Mouse (Mus musculus): ENCODE measurements around the gene Arpp21. TPM values are rescaled to one million over a fixed set of nuclear protein-coding genes. Genes with fewer than 3 reads are reported as not detected.
A peak's percentile ranks its signal among the peaks of the same experiment; 100 is the strongest.

The Arpp21 gene
- polyA plus RNA-seq, 1 experiment from 2014 or later, result 54.5 TPM

GRCm38 (mm10) chr9:112228470-112228869 is 7.3 kb downstream of the Arpp21 start:
- 79% methylated on average over 3 of the region's 3 CpGs for WGBS
- no peak overlapping the region for H3K27ac ChIP-seq (replicated peaks)

GRCm38 (mm10) chr9:112227174-112227573 is 8.6 kb downstream of the Arpp21 start:
- ATAC-seq (ENCODE audit: low FRiP score, low read depth), result no peak
- H3K27me3 ChIP-seq, result no peaks in the 10 kb centered on the region
- 75% methylated on average over 13 of the region's 13 CpGs for WGBS
- peak overlapping the region; percentile 25 for H3K4me2 ChIP-seq
- no peaks in the 10 kb centered on the region for H3K4me1 ChIP-seq (replicated peaks)
- H3K9ac ChIP-seq, result no peak overlapping the region
- H3K9me3 ChIP-seq, result no peaks in the 10 kb centered on the region
- H3K27ac ChIP-seq (replicated peaks), result no peak overlapping the region
- no peak overlapping the region for H3K4me3 ChIP-seq
- no peaks in the 10 kb centered on the region for H3K36me3 ChIP-seq

More at GRCm38 (mm10) chr9:112228470-112228869, 7.3 kb downstream of the Arpp21 start:
- no peak for ATAC-seq (ENCODE audit: low FRiP score, low read depth)
- Histone ChIP-seq H3K4me3 (0 out of 2 replicates have a peak overlapping the region, but pooled peaks have one; percentile 13), H3K4me2 (peak overlapping the region; percentile 25), H3K9ac (no peak overlapping the region), H3K36me3 (no peaks in the 10 kb centered on the region), H3K9me3 (no peaks in the 10 kb centered on the region), H3K4me1 (replicated peaks) (no peaks in the 10 kb centered on the region), H3K27me3 (no peaks in the 10 kb centered on the region)

- whole genome bisulfite sequencing, result 45% methylated on average over 1 of the region's 1 CpGs
- Histone ChIP-seq H3K4me1 (replicated peaks) (no peaks in the 10 kb centered on the region), H3K9me3 (no peaks in the 10 kb centered on the region), H3K4me3 (no peak overlapping the region), H3K36me3 (no peaks in the 10 kb centered on the region), H3K27ac (replicated peaks) (no peak overlapping the region), H3K27me3 (no peaks in the 10 kb centered on the region), H3K4me2 (peak overlapping the region; percentile 11; the same call in 1 of the 2 replicates), H3K9ac (no peak overlapping the region)
- no peak for ATAC-seq (ENCODE audit: low FRiP score, low read depth)
Observed at GRCm38 (mm10) chr9:112226511-112226910, 9.2 kb downstream of the Arpp21 start.

GRCm38 (mm10) chr9:112225046-112225445 is 10.7 kb downstream of the Arpp21 start:
- no peaks in the 10 kb centered on the region for H3K27me3 ChIP-seq
- no peak overlapping the region for H3K4me2 ChIP-seq
- H3K27ac ChIP-seq (replicated peaks), result no peak overlapping the region
- no peak for ATAC-seq (ENCODE audit: low FRiP score, low read depth)
- no peak overlapping the region for H3K4me3 ChIP-seq
- H3K9me3 ChIP-seq, result no peaks in the 10 kb centered on the region
- H3K9ac ChIP-seq, result no peak overlapping the region
- no peaks in the 10 kb centered on the region for H3K4me1 ChIP-seq (replicated peaks)
- 65% methylated on average over 2 of the region's 2 CpGs for WGBS
- no peaks in the 10 kb centered on the region for H3K36me3 ChIP-seq

GRCm38 (mm10) chr9:112219372-112219771 is 16.4 kb downstream of the Arpp21 start:
- no peaks in the 10 kb centered on the region for H3K9me3 ChIP-seq
- H3K36me3 ChIP-seq, result no peaks in the 10 kb centered on the region
- no peak overlapping the region for H3K9ac ChIP-seq
- no peak overlapping the region for H3K4me3 ChIP-seq
- peaks cover 6% of the 10 kb centered on the region; the same call in 1 of the 2 replicates for H3K4me1 ChIP-seq (replicated peaks)
- H3K27ac ChIP-seq (replicated peaks), result no peak overlapping the region
- H3K4me2 ChIP-seq, result no peak overlapping the region
- WGBS, result 73% methylated on average over 8 of the region's 8 CpGs
- no peaks in the 10 kb centered on the region for H3K27me3 ChIP-seq
- no peak for ATAC-seq (ENCODE audit: low FRiP score, low read depth)

GRCm38 (mm10) chr9:112218237-112218636 is 17.5 kb downstream of the Arpp21 start:
- Histone ChIP-seq H3K4me1 (replicated peaks) (peaks cover 6% of the 10 kb centered on the region; the same call in 1 of the 2 replicates), H3K36me3 (no peaks in the 10 kb centered on the region), H3K4me3 (no peak overlapping the region), H3K27me3 (no peaks in the 10 kb centered on the region), H3K4me2 (no peak overlapping the region), H3K27ac (replicated peaks) (no peak overlapping the region), H3K9ac (no peak overlapping the region), H3K9me3 (no peaks in the 10 kb centered on the region)
- 67% methylated on average over 3 of the region's 3 CpGs for WGBS
- no peak for ATAC-seq (ENCODE audit: low FRiP score, low read depth)

GRCm38 (mm10) chr9:112217161-112217560 is 18.6 kb downstream of the Arpp21 start:
- no peaks in the 10 kb centered on the region for H3K36me3 ChIP-seq
- WGBS, result 80% methylated on average over 4 of the region's 4 CpGs
- no peak for ATAC-seq (ENCODE audit: low FRiP score, low read depth)

GRCm38 (mm10) chr9:112215030-112215806 is 20.5 kb downstream of the Arpp21 start:
- no peak overlapping the region for H3K4me2 ChIP-seq
- 69% methylated on average over 10 of the region's 10 CpGs for WGBS
- no peaks in the 10 kb centered on the region for H3K36me3 ChIP-seq
- no peak for ATAC-seq (ENCODE audit: low FRiP score, low read depth)
- no peak overlapping the region for H3K4me3 ChIP-seq
- H3K9me3 ChIP-seq, result no peaks in the 10 kb centered on the region
- H3K27me3 ChIP-seq, result no peaks in the 10 kb centered on the region
- H3K4me1 ChIP-seq (replicated peaks), result peaks cover 6% of the 10 kb centered on the region; the same call in 1 of the 2 replicates
- H3K27ac ChIP-seq (replicated peaks), result no peak overlapping the region
- H3K9ac ChIP-seq, result no peak overlapping the region

More at GRCm38 (mm10) chr9:112217161-112217560, 18.6 kb downstream of the Arpp21 start:
- Histone ChIP-seq H3K4me1 (replicated peaks) (peaks cover 6% of the 10 kb centered on the region; the same call in 1 of the 2 replicates), H3K4me3 (no peak overlapping the region), H3K27ac (replicated peaks) (no peak overlapping the region), H3K27me3 (no peaks in the 10 kb centered on the region), H3K4me2 (no peak overlapping the region), H3K9me3 (no peaks in the 10 kb centered on the region), H3K9ac (no peak overlapping the region)

GRCm38 (mm10) chr9:112213411-112214255 is 22.1 kb downstream of the Arpp21 start:
- no peak overlapping the region for H3K4me3 ChIP-seq
- H3K4me2 ChIP-seq, result no peak overlapping the region
- no peak overlapping the region for H3K9ac ChIP-seq
- H3K27me3 ChIP-seq, result no peaks in the 10 kb centered on the region
- H3K4me1 ChIP-seq (replicated peaks), result peaks cover 6% of the 10 kb centered on the region; the same call in 1 of the 2 replicates
- no peaks in the 10 kb centered on the region for H3K36me3 ChIP-seq
- no peak for ATAC-seq (ENCODE audit: low FRiP score, low read depth)
- WGBS, result 70% methylated on average over 10 of the region's 10 CpGs
- H3K27ac ChIP-seq (replicated peaks), result no peak overlapping the region
- H3K9me3 ChIP-seq, result no peaks in the 10 kb centered on the region

- WGBS, result 53% methylated on average over 3 of the region's 3 CpGs
- H3K9me3 ChIP-seq, result no peaks in the 10 kb centered on the region
- 0 out of 2 replicates have a peak, but pooled peaks have one; percentile 40 for ATAC-seq (ENCODE audit: low FRiP score, low read depth)
- H3K36me3 ChIP-seq, result no peaks in the 10 kb centered on the region
- no peak overlapping the region for H3K9ac ChIP-seq
- H3K4me2 ChIP-seq, result no peak overlapping the region
- no peak overlapping the region for H3K4me3 ChIP-seq
- H3K4me1 ChIP-seq (replicated peaks), result peaks cover 8% of the 10 kb centered on the region
- no peak overlapping the region for H3K27ac ChIP-seq (replicated peaks)
- no peaks in the 10 kb centered on the region for H3K27me3 ChIP-seq
Observed at GRCm38 (mm10) chr9:112209803-112210202, 25.9 kb downstream of the Arpp21 start.

GRCm38 (mm10) chr9:112207767-112208166 is 28.0 kb downstream of the Arpp21 start:
- Histone ChIP-seq H3K36me3 (no peaks in the 10 kb centered on the region), H3K27me3 (no peaks in the 10 kb centered on the region), H3K9me3 (no peaks in the 10 kb centered on the region), H3K4me3 (no peak overlapping the region), H3K4me1 (replicated peaks) (peaks cover 8% of the 10 kb centered on the region), H3K9ac (no peak overlapping the region), H3K4me2 (no peak overlapping the region), H3K27ac (replicated peaks) (peak overlapping the region; percentile 60)
- peak; percentile 92 for ATAC-seq (ENCODE audit: low FRiP score, low read depth)
- WGBS, result 12% methylated on average over 4 of the region's 4 CpGs

GRCm38 (mm10) chr9:112198296-112198695 is 37.4 kb downstream of the Arpp21 start:
- Histone ChIP-seq H3K4me1 (replicated peaks) (no peaks in the 10 kb centered on the region), H3K4me3 (no peak overlapping the region), H3K9ac (no peak overlapping the region), H3K27ac (replicated peaks) (no peak overlapping the region), H3K9me3 (no peaks in the 10 kb centered on the region), H3K36me3 (no peaks in the 10 kb centered on the region), H3K4me2 (no peak overlapping the region), H3K27me3 (no peaks in the 10 kb centered on the region)
- 69% methylated on average over 6 of the region's 6 CpGs for WGBS
- no peak for ATAC-seq (ENCODE audit: low FRiP score, low read depth)
